Mouse (Mus musculus): ENCODE measurements around the gene Ntrk3.

DNA sequence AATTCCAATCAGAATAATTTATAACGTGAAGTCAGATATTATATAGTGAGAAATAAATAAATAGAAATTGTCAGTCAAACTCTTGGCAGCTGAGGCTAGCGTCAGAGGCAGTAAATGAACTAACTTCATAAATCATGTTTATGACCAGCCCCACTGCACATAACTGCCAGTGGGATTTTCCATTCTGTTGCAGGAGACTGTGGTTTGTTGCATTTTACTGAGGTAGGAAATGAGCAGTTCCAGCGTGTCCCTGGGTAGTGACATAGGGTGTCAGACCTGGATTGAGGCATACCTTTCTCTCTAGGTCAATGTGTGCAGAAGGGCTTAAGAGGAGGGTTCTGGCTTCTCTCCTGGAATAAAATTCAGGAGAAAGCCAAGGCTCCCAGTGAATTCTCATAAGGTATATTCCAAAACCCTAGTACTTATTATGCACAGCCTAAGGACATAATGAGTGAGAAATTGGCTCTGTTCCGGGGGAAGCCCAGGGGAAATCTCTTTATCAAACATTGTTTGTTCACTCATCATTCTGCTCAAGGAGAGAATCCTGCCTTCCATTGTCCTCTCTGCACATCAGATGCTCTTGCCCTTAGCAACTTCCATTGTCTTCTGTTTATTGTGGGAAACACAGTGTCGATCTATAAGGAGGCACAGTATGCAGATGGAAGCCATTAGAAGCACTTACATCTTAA, 565.4 kb downstream of the Ntrk3 start:
- TF ChIP-seq CTCF (IDR thresholded peaks at IDR 0.05; ENCODE audit: low read depth) (no peak), EP300 (optimal IDR thresholded peaks at IDR 0.05) (no peak)
